Mouse (Mus musculus): Measurements from ENCODE around the gene Plekhb1. TPM values are rescaled to one million over a fixed set of nuclear protein-coding genes. Genes with fewer than 3 reads are reported as not detected.

Gene Plekhb1
- polyA plus RNA-seq (2012; rRNA removed): 47.2 and 51.9 TPM in 2 replicates

GRCm38 (mm10) chr7:100662231-100662630, at the start of gene Plekhb1:
Gene Plekhb1 (minus strand): TSS chr7:100662414.

GRCm38 (mm10) chr7:100706143-100706841, 44.1 kb upstream of the Plekhb1 start, which contains the start of gene Fam168a:
Gene Fam168a (plus strand): TSS chr7:100706635.

GRCm38 (mm10) chr7:100608130-100608741, 54.0 kb downstream of the Plekhb1 start, which contains the start of gene Mrpl48:
Gene Mrpl48 (minus strand): TSS chr7:100608301.

GRCm38 (mm10) chr7:100607214-100608129, 54.7 kb downstream of the Plekhb1 start, which contains the start of gene Rab6a:
Gene Rab6a (plus strand): TSS chr7:100607410.

Other genes with a start within 250 kb of the Plekhb1 start
- 2.7 and 3.1 TPM in 2 replicates for gene Ucp3, start 189.4 kb downstream of the Plekhb1 start, polyA plus RNA-seq (2012; rRNA removed)
- gene Ucp2, start 169.1 kb downstream of the Plekhb1 start, polyA plus RNA-seq (2012; rRNA removed): 979 and 1,015 TPM in 2 replicates
- 16.5 and 26.4 TPM in 2 replicates for gene Dnajb13, start 147.5 kb downstream of the Plekhb1 start, polyA plus RNA-seq (2012; rRNA removed)
- 6.7 and 8.3 TPM in 2 replicates for gene Coa4, start 125.3 kb downstream of the Plekhb1 start, polyA plus RNA-seq (2012; rRNA removed)
- 44.6 and 79.0 TPM in 2 replicates for gene Rab6a, start 55.0 kb downstream of the Plekhb1 start, polyA plus RNA-seq (2012; rRNA removed)
- 15.3 and 17.5 TPM in 2 replicates for gene Mrpl48, start 54.1 kb downstream of the Plekhb1 start, polyA plus RNA-seq (2012; rRNA removed)
- 136 and 215 TPM in 2 replicates for gene Fam168a, start 44.2 kb upstream of the Plekhb1 start, polyA plus RNA-seq (2012; rRNA removed)
- gene Relt, start 201.0 kb upstream of the Plekhb1 start, polyA plus RNA-seq (2012; rRNA removed): 14.7 and 15.1 TPM in 2 replicates